Mouse (Mus musculus) megakaryocyte-erythroid progenitor cell, adult 5-6 weeks (primary cell): ENCODE data around the gene Lpo. TPM values are rescaled to one million over a fixed set of nuclear protein-coding genes. Genes with fewer than 3 reads are reported as not detected.
"Not testable (repeated sequence)": the region's sequence is repeated elsewhere in the genome, so short reads cannot be mapped to it uniquely, and the experiment has no call there.

Experiments
- ATAC-seq: replicated peaks from 2 replicates; pipeline ENCODE4 v1.8.0; 2016; ENCODE audit warnings: mild to moderate bottlenecking, inconsistent platforms; ENCODE audit not compliant: severe bottlenecking, poor library complexity, low FRiP score, low TSS enrichment
- total RNA-seq, 2 experiments: library from RNA; stranded (forward) in 1 of 2; stranded (reverse) in 1 of 2; fragments of 200-1000, 215-1000 nt in 1 of 2; fragments of >200 nt in 1 of 2; fragmentation: Nextera tagmentation in 1 of 2; gene quantifications; 2 replicates each; pipeline ENCODE4 v1.2.3; 2014 to 2017

Lpo gene
- total RNA-seq (2014; fragmentation: Nextera tagmentation) (not detected in 2 replicates), total RNA-seq (2017) (not detected in 2 replicates)

DNA sequence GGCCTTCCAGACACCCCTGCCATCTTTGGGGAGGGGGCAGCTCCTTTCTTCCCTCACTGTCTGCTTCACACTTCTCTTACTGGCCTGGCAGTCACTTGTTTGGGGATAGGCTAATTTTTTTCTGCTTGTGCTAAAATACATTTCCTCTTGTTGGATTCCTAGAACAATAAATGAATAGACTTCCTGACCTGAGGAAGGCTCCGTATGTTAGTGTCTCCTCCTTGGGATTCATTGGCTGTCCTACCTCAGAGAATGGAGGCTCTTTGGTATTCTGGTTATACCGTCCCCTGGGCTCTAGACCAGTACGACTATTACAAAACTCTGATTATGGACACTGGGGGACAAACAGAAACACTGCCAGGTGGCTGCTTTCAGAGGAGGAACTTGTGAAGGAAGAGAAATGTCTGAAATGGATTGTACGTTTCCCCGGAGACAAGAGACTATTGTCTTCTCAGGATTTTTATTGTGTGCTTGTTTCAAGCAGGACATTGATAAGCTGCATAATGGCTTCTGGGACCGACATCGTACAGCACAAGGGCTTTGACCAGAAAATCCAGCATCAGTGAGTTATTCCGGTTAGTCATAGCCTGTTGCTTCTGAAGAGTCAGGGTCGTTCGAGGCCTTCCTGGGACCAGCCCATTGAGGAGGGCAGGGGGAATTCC is at the start of gene Lpo:
Lpo (minus strand) TSS at position 51 of the 662 bp plus-strand sequence.
- ATAC-seq = no peak

- ATAC-seq = no peak
Measured at GRCm38 (mm10) chr11:87875436-87875835, 47.3 kb upstream of the Lpo start, which contains the start of gene Epx. Gene Epx (minus strand): TSS chr11:87875536.

- no peak for ATAC-seq
Measured at GRCm38 (mm10) chr11:87871766-87872165, 43.7 kb upstream of the Lpo start.

GRCm38 (mm10) chr11:87870096-87870495 is 42.0 kb upstream of the Lpo start:
- no peak for ATAC-seq

GRCm38 (mm10) chr11:87866891-87867290 is 38.8 kb upstream of the Lpo start:
- not testable (repeated sequence) for ATAC-seq

DNA sequence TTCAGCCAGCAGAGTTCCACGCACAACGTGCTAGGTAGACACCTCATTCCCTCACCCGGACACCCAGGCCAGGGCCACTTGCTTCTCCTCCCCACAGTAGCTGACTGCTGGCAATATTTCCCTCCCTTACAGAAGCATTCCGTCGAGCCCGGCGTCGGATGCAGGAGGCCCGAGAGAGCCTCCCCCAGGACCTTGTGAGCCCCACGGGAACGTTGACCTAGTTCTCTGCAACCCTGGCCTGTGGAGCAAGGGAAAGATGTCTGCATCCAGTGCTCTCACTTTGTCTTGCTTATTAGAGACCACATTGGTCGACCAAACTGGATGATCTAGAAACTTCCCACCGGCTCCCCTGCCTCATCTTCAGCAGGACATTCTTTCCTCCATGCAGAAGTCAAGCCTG is 34.7 kb upstream of the Lpo start:
- no peak for ATAC-seq

DNA sequence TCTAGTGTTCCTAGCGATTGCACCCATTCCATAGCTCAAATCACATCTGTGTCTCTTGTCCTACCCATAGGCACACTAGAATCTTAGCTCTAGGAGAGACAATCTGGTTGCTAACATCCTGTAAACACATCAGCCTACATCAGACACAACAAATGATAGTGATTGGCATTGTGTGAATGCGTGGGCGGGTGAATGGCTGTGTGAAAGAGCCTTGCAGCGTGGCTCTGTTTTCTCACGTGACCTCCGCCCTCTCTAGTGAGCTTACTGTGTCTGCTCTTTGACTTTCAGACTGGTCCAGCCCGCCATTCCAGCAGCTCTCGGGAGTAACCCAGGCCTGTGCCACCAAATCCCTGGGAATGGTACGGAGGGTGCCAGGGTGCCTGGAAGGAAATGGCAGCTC is 32.3 kb upstream of the Lpo start:
- no peak for ATAC-seq

- no peak for ATAC-seq
Measured at GRCm38 (mm10) chr11:87859273-87859672, 31.2 kb upstream of the Lpo start.

DNA sequence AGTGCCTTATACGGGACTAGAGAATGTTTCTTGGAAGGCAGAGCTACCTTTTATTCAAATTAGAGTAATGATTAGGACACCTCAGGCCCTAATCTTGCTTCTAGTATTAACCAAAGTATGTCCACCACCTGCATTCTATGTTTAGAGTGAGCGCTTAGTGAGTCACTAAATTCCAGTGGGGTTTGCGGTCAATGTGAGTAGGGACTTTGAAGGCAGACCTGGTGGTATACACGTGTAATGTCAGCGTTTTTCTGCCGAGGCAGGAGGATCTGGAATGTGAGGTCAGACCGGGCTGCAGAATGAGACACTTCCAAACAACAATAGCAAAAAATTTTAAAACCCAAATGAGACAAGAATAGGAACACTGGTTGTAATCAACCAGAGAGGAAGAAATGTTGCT is 26.5 kb upstream of the Lpo start:
- no peak for ATAC-seq

DNA sequence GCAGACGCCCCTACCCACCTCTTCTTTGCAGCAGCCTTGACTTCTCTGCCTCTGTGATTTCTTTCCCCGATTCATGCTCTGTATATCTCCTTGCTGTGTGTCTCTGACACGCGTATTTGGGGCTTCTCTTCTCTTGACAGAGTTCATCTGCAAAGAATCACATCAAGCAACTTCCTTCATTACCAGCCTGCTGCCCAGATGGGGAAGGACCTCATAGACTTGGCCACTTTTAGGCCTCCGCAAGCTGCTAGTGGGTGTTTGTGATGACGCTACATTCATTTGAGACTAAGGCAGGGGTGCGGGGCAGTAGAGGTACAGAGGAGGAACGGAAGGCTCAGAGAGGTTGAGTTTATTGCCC is 25.5 kb upstream of the Lpo start:
- ATAC-seq = no peak

GRCm38 (mm10) chr11:87852690-87853596 is 24.9 kb upstream of the Lpo start, which contains the start of gene Mks1:
Gene Mks1 (plus strand): TSS chr11:87853215.
- ATAC-seq = peak; percentile 98

DNA sequence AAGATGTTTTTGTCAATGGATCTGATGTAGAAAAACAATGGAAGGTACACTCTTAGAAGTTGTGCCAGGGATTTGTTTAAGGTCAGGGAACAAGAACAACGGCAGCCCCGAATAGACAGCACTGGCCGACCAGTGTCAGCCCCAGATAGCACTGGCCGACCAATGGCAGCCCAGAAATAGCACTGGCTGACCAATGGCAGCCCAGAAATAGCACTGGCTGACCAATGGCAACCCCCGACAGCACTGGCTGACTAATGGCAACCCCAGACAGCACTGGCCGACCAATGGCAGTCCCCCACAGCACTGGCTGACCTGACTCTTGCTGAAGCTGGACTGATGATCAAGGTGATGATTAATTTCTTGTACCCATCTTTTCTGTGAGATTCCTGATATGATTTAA is 19.8 kb upstream of the Lpo start:
- ATAC-seq = no peak

GRCm38 (mm10) chr11:87846968-87847600 is 19.0 kb upstream of the Lpo start:
- no peak for ATAC-seq

GRCm38 (mm10) chr11:87841436-87841835 is 13.3 kb upstream of the Lpo start:
- no peak for ATAC-seq

DNA sequence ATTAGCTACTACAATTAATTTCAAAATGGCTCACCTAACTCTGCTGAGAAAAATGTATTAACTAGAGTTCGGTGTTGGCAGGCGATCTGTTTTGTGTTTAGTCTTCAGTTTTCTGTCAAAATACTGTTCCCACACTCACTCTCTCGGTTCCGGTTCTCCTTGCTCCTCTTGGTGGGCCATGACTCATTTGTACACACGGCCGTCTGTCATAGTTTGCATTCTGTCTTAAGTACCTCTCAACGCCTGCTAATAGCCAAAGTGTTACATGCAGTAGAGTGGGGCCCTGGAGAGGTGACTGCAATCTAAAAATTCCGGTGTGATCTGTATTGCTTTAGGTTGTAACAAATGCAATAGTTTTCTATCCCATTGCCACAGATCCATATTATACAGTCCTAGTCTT is 12.6 kb upstream of the Lpo start:
- ATAC-seq = no peak

- no peak for ATAC-seq
Measured at GRCm38 (mm10) chr11:87821502-87821901, 6.6 kb downstream of the Lpo start.

- ATAC-seq = no peak
Measured at GRCm38 (mm10) chr11:87817443-87817773, 10.7 kb downstream of the Lpo start.

GRCm38 (mm10) chr11:87816707-87817442 is 11.2 kb downstream of the Lpo start:
- peak; percentile 62 for ATAC-seq

DNA sequence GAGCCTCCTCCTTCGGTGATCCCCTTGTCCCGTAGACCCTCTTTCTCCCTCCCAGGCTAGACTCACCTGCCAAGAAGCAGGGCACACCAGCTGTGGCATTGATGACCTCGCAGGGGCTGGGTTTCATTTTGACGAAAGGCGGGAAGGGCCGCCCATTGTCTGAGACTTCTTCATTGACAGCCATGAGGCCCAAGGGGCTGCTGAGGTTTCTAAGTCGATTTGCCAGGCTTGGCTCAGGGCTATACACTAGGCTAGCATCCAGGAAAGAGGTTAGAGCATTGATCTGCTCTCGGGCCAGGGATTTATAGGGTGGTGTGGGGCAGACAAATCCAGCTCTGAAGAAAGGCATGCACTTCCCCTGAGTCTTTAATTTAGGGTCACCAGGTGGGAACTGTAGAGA is 13.3 kb downstream of the Lpo start:
- no peak for ATAC-seq

- ATAC-seq = no peak
Measured at GRCm38 (mm10) chr11:87811396-87811795, 16.7 kb downstream of the Lpo start.
